Comparison of ENCODE assay signal across 8 mouse cellular contexts in genomic region chr12:20464585-20464984, GRCm38 (mm10).
DNase-seq lines count a peak whose midpoint lies in the region; ATAC-seq and TF ChIP-seq lines count a peak whose summit lies in the region.
"Not testable (repeated sequence)": the region's sequence is repeated elsewhere in the genome, so short reads cannot be mapped to it uniquely, and the experiment has no call there.

No protein-coding gene starts in this region.

- not testable (repeated sequence) for ATAC-seq in limb, embryonic 14.5 days (ENCODE audit: low FRiP score, low read depth); midbrain, embryonic 11.5 days (ENCODE audit: low FRiP score)

- not testable (repeated sequence) for H3K9me3 ChIP-seq in MEL (replicated peaks; ENCODE audit: insufficient read depth, low read length); limb, embryonic 14.5 days (ENCODE audit: control insufficient read depth, low read length); midbrain, embryonic 11.5 days (ENCODE audit: control insufficient read depth, low read length)

- not testable (repeated sequence) for H3K4me2 ChIP-seq in limb, embryonic 14.5 days (replicated peaks; ENCODE audit: low read depth, low read length, severe bottlenecking); midbrain, embryonic 11.5 days

- TF ChIP-seq RAD21 in MEL (IDR thresholded peaks at IDR 0.05; ENCODE audit: low read depth, low read length): peak; percentile 16

- H3K27me3 ChIP-seq in MEL (ENCODE audit: control insufficient read depth in 1 of 2, insufficient read depth in 2 of 2, low read length in 2 of 2); limb, embryonic 14.5 days (ENCODE audit: control insufficient read depth, insufficient read depth, low read length); midbrain, embryonic 11.5 days (ENCODE audit: control insufficient read depth, insufficient read depth, low read length): not testable (repeated sequence)

- WGBS in limb, embryonic 14.5 days: 62% methylated on average over 1 of the region's 1 CpGs
- 60% methylated on average over 1 of the region's 1 CpGs for WGBS in midbrain, embryonic 11.5 days

- H3K9ac ChIP-seq in MEL (ENCODE audit: control insufficient read depth, low read depth, low read length, poor library complexity, severe bottlenecking); limb, embryonic 14.5 days (ENCODE audit: low read depth, low read length, severe bottlenecking); midbrain, embryonic 11.5 days (ENCODE audit: low read length): not testable (repeated sequence)

- H3K4me1 ChIP-seq in MEL (ENCODE audit: control insufficient read depth in 1 of 2, insufficient read depth in 2 of 2, low read length in 2 of 2); limb, embryonic 14.5 days (ENCODE audit: control insufficient read depth, insufficient read depth, low read length); midbrain, embryonic 11.5 days (ENCODE audit: control insufficient read depth, insufficient read depth, low read length): not testable (repeated sequence)

- TF ChIP-seq POLR2A in MEL (IDR thresholded peaks at IDR 0.05; ENCODE audit: control insufficient read depth in 1 of 2, insufficient read depth in 1 of 2, low read depth in 1 of 2, low read length in 2 of 2, poor library complexity in 1 of 2); limb, embryonic 14.5 days (IDR thresholded peaks at IDR 0.05; ENCODE audit: borderline replicate concordance, extremely low read depth, insufficient read depth, insufficient read length): not testable (repeated sequence)

- TF ChIP-seq EP300 in MEL (IDR thresholded peaks at IDR 0.05; ENCODE audit: low read depth in 1 of 2, low read length in 2 of 2): not testable (repeated sequence)

- intact Hi-C loops in heart, postnatal 36 days (cut with DNase I): not testable (repeated sequence)

- H3K4me3 ChIP-seq in MEL (ENCODE audit: control insufficient read depth in 1 of 2, insufficient read depth in 1 of 2, low read depth in 2 of 2, low read length in 2 of 2); limb, embryonic 14.5 days (replicated peaks; ENCODE audit: low read length); midbrain, embryonic 11.5 days (ENCODE audit: low read depth, low read length): not testable (repeated sequence)

- H3K27ac ChIP-seq in MEL (ENCODE audit: control insufficient read depth, low read depth, low read length); limb, embryonic 14.5 days (replicated peaks; ENCODE audit: low read depth, low read length); midbrain, embryonic 11.5 days (ENCODE audit: low read depth, low read length): not testable (repeated sequence)

- not testable (repeated sequence) for DNase-seq in MEL (ENCODE audit: low read depth, low spot score)
- peak; percentile 5 for DNase-seq in adrenal gland, postnatal 25 days
- peak; percentile 0 for DNase-seq in embryo, embryonic 9.5 days (ENCODE audit: extremely low spot score)
- DNase-seq in heart, postnatal 36 days: peak; percentile 1 to 4
- DNase-seq in kidney, adult 9 months: peak; percentile 35
- DNase-seq in limb, embryonic 14.5 days (ENCODE audit: low spot score): peak; percentile 2
- DNase-seq in midbrain, embryonic 11.5 days (ENCODE audit: low spot score, missing footprints): peak; percentile 79
- DNase-seq in urinary bladder, adult 18-20 months (ENCODE audit: low spot score in 2 of 2): peak; percentile 0 to 7

- not testable (repeated sequence) for H3K36me3 ChIP-seq in MEL (ENCODE audit: control insufficient read depth in 1 of 2, insufficient read depth in 2 of 2, low read length in 2 of 2); limb, embryonic 14.5 days (ENCODE audit: control insufficient read depth, insufficient read depth, low read length); midbrain, embryonic 11.5 days (ENCODE audit: control insufficient read depth, insufficient read depth, low read length)

- H3K79me2 ChIP-seq in MEL (ENCODE audit: control insufficient read depth, insufficient read depth, low read length, poor library complexity): not testable (repeated sequence)

- TF ChIP-seq CTCF in MEL (IDR thresholded peaks at IDR 0.05 in 2 of 3, conservative IDR thresholded peaks at IDR 0.05 in 1 of 3; ENCODE audit: control insufficient read depth in 1 of 3, insufficient read depth in 1 of 3, low read depth in 2 of 3, low read length in 3 of 3, poor library complexity in 1 of 3, severe bottlenecking in 1 of 3): peak in 2 of 3 experiments; percentile 8 to 12; a peak in 1 of 6 replicates

TF ChIP-seq in MEL, 35 proteins besides CTCF, POLR2A, EP300 and RAD21:
- peak; percentile 14; the same call in 1 of the 2 replicates for TF ChIP-seq SMC3 (IDR thresholded peaks at IDR 0.05; ENCODE audit: low read depth, low read length)
